Mouse (Mus musculus) forebrain, postnatal 0 days (tissue): ENCODE measurements around the gene Kif3c. TPM values are rescaled to one million over a fixed set of nuclear protein-coding genes. Genes with fewer than 3 reads are reported as not detected.
A peak's percentile ranks its signal among the peaks of the same experiment; 100 is the strongest.

Experiments
- ATAC-seq: fragments of 200-750 bp; cut with Nextera tagmentation; 2 replicates; pipeline ENCODE4 v1.8.0; 2017; ENCODE audit warnings: mild to moderate bottlenecking, moderate library complexity
- DNase-seq: peaks from one replicate; pipeline ENCODE4 v3.0.0-alpha.2; 2015
- H3K27ac ChIP-seq: fragments of 300-500 bp; sonication (generic); 2 replicates; pipeline ENCODE4 v1.5.1; 2014; ENCODE audit warnings: low read depth, mild to moderate bottlenecking, antibody characterized with exemption, low read length, moderate library complexity, mixed read lengths
- H3K27me3 ChIP-seq: fragments of 300-500 bp; sonication (generic); 2 replicates; pipeline ENCODE4 v1.6.1; 2014; ENCODE audit warnings: mild to moderate bottlenecking, low read length, mixed read lengths; ENCODE audit not compliant: insufficient read depth
- H3K36me3 ChIP-seq: fragments of 300-500 bp; sonication (generic); 2 replicates; pipeline ENCODE4 v1.6.1; 2014; ENCODE audit warnings: mild to moderate bottlenecking, moderate library complexity; ENCODE audit not compliant: insufficient read depth
- H3K4me1 ChIP-seq: fragments of 300-500 bp; sonication (generic); 2 replicates; pipeline ENCODE4 v1.6.1; 2014; ENCODE audit warnings: antibody characterized with exemption; ENCODE audit not compliant: insufficient read depth
- H3K4me2 ChIP-seq: fragments of 300-500 bp; sonication (generic); 2 replicates; pipeline ENCODE4 v1.6.1; 2014; ENCODE audit warnings: low read depth, mild to moderate bottlenecking, moderate library complexity
- H3K4me3 ChIP-seq: fragments of 300-500 bp; sonication (generic); 2 replicates; pipeline ENCODE4 v1.5.1; 2014; ENCODE audit warnings: low read depth, low read length, mixed read lengths
- H3K9ac ChIP-seq: fragments of 300-500 bp; sonication (generic); 2 replicates; pipeline ENCODE4 v1.6.1; 2014; ENCODE audit warnings: mild to moderate bottlenecking
- H3K9me3 ChIP-seq: fragments of 300-500 bp; sonication (generic); 2 replicates; pipeline ENCODE4 v1.6.1; 2016; ENCODE audit warnings: low read length
- CTCF ChIP-seq: sonication (generic); IDR thresholded peaks from 2 replicates; pipeline ENCODE4 v1.5.1; 2016; ENCODE audit warnings: antibody characterized with exemption, control low read depth, low read depth
- WGBS: fragments of 180-500 bp; shearing (Covaris S2); extraction: QIAGEN DNeasy Blood & Tissue Kit; methylation state at CpG from one replicate; pipeline ENCODE4 v1.1.7; 2014; 5-methylcytosine and 5-hydroxymethylcytosine counted together
- polyA plus RNA-seq: library from polyadenylated mRNA; unstranded; fragments of >200 nt; fragmentation: Nextera tagmentation; extraction: Ambion mirVana; gene quantifications from 2 replicates; pipeline ENCODE4 v1.2.1, GENCODE M21; 2015
- total RNA-seq: library from RNA; depleted of rRNA; stranded (reverse); fragments of >200 nt; gene quantifications from 2 replicates; pipeline ENCODE4 v1.2.3, GENCODE M21; 2014

Gene Kif3c
- total and polyA plus RNA-seq, 2 experiments from 2014 or later = 84.5 to 160 TPM

GRCm38 (mm10) chr12:3384860-3385259 lies 19.9 kb downstream of the Kif3c start:
- 76% methylated on average over 1 of the region's 1 CpGs for WGBS
- no peak overlapping the region for H3K9ac ChIP-seq
- H3K4me3 ChIP-seq = no peak overlapping the region
- no peak for TF ChIP-seq CTCF
- no peak for DNase-seq
- no peak for ATAC-seq
- H3K4me1 ChIP-seq = no peaks in the 10 kb centered on the region
- peaks cover 66% of the 10 kb centered on the region for H3K36me3 ChIP-seq
- no peak overlapping the region for H3K27ac ChIP-seq
- no peak overlapping the region for H3K4me2 ChIP-seq
- no peaks in the 10 kb centered on the region for H3K27me3 ChIP-seq
- no peaks in the 10 kb centered on the region for H3K9me3 ChIP-seq

- Histone ChIP-seq H3K4me2 (no peak overlapping the region), H3K27ac (no peak overlapping the region), H3K9ac (no peak overlapping the region), H3K9me3 (no peaks in the 10 kb centered on the region), H3K4me1 (no peaks in the 10 kb centered on the region), H3K36me3 (peaks cover 67% of the 10 kb centered on the region), H3K4me3 (no peak overlapping the region), H3K27me3 (no peaks in the 10 kb centered on the region)
- WGBS = 49% methylated on average over 6 of the region's 6 CpGs
- ATAC-seq (no peak), DNase-seq (no peak)
- TF ChIP-seq CTCF = no peak
These were observed 20.3 kb downstream of the Kif3c start for GRCm38 (mm10) chr12:3385271-3385670.

- no peaks in the 10 kb centered on the region for H3K4me1 ChIP-seq
- peak; percentile 51 for ATAC-seq
- H3K9me3 ChIP-seq = no peaks in the 10 kb centered on the region
- peak overlapping the region; percentile 41; the same call in 1 of the 2 replicates for H3K27ac ChIP-seq
- WGBS = 21% methylated on average over 10 of the region's 10 CpGs
- H3K4me2 ChIP-seq = no peak overlapping the region
- no peak overlapping the region for H3K9ac ChIP-seq
- no peak for TF ChIP-seq CTCF
- peaks cover 69% of the 10 kb centered on the region for H3K36me3 ChIP-seq
- DNase-seq = no peak
- no peak overlapping the region for H3K4me3 ChIP-seq
- H3K27me3 ChIP-seq = no peaks in the 10 kb centered on the region
These were observed 21.0 kb downstream of the Kif3c start for GRCm38 (mm10) chr12:3385940-3386339.

GRCm38 (mm10) chr12:3387891-3388290 lies 23.0 kb downstream of the Kif3c start:
- Histone ChIP-seq H3K4me3 (no peak overlapping the region), H3K36me3 (peaks cover 61% of the 10 kb centered on the region), H3K9me3 (no peaks in the 10 kb centered on the region), H3K9ac (no peak overlapping the region), H3K27me3 (no peaks in the 10 kb centered on the region), H3K4me1 (no peaks in the 10 kb centered on the region), H3K4me2 (no peak overlapping the region), H3K27ac (no peak overlapping the region)
- ATAC-seq (no peak), DNase-seq (no peak)
- 95% methylated on average over 16 of the region's 16 CpGs for WGBS
- no peak for TF ChIP-seq CTCF

GRCm38 (mm10) chr12:3389394-3389793 lies 24.5 kb downstream of the Kif3c start:
- no peak overlapping the region for H3K4me3 ChIP-seq
- no peak overlapping the region for H3K4me2 ChIP-seq
- H3K4me1 ChIP-seq = no peaks in the 10 kb centered on the region
- no peaks in the 10 kb centered on the region for H3K27me3 ChIP-seq
- ATAC-seq (no peak), DNase-seq (no peak)
- H3K36me3 ChIP-seq = peaks cover 65% of the 10 kb centered on the region
- 89% methylated on average over 12 of the region's 12 CpGs for WGBS
- no peak for TF ChIP-seq CTCF
- no peaks in the 10 kb centered on the region for H3K9me3 ChIP-seq
- no peak overlapping the region for H3K27ac ChIP-seq
- H3K9ac ChIP-seq = no peak overlapping the region

- Histone ChIP-seq H3K4me3 (no peak overlapping the region), H3K4me2 (no peak overlapping the region), H3K27me3 (no peaks in the 10 kb centered on the region), H3K27ac (no peak overlapping the region), H3K36me3 (peaks cover 72% of the 10 kb centered on the region), H3K9ac (no peak overlapping the region), H3K4me1 (no peaks in the 10 kb centered on the region), H3K9me3 (no peaks in the 10 kb centered on the region)
- DNase-seq (no peak), ATAC-seq (no peak)
- no peak for TF ChIP-seq CTCF
- 94% methylated on average over 2 of the region's 2 CpGs for WGBS
These were observed 25.1 kb downstream of the Kif3c start for GRCm38 (mm10) chr12:3390071-3390470.

- H3K9ac ChIP-seq = no peak overlapping the region
- H3K27me3 ChIP-seq = no peaks in the 10 kb centered on the region
- H3K4me1 ChIP-seq = no peaks in the 10 kb centered on the region
- H3K27ac ChIP-seq = no peak overlapping the region
- ATAC-seq (peak; percentile 88), DNase-seq (peak; percentile 89)
- peak; percentile 94 for TF ChIP-seq CTCF
- no peak overlapping the region for H3K4me2 ChIP-seq
- H3K4me3 ChIP-seq = no peak overlapping the region
- whole genome bisulfite sequencing = 34% methylated on average over 12 of the region's 12 CpGs
- H3K36me3 ChIP-seq = peaks cover 78% of the 10 kb centered on the region
- H3K9me3 ChIP-seq = no peaks in the 10 kb centered on the region
These were observed 25.8 kb downstream of the Kif3c start for GRCm38 (mm10) chr12:3390577-3391262.
